Mouse (Mus musculus): ENCODE measurements around the gene Eps15l1. TPM values are rescaled to one million over a fixed set of nuclear protein-coding genes. Genes with fewer than 3 reads are reported as not detected.

Gene Eps15l1
- total and polyA plus RNA-seq, 3 experiments, result 19.1 to 40.8 TPM; not detected in 1

DNA sequence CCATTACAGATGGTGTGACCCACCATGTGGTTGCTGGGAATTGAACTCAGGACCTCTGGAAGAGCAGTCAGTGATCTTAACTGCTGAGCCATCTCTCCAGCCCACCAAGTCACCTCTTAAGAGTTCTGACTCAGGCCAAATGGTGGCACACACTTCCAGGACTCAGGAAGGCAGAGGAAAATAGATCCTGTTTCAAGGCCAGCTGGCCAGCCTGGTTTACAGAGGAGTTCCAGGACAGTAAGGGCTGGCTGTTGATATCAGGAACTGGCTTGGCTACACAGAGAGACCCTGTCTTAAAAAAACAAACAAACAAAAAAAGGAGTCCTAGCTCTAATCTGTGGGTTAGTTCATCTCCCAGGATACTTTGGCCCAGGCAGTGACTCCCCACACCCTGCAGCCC is 84.2 kb downstream of the Eps15l1 start:
- no peaks in the 10 kb centered on the region for H3K27me3 ChIP-seq (ENCODE audit: control insufficient read depth in 1 of 2, insufficient read depth in 2 of 2, low read length in 2 of 2)
- H3K79me2 ChIP-seq (ENCODE audit: control insufficient read depth, insufficient read depth, low read length, poor library complexity), result no peaks in the 10 kb centered on the region
- TF ChIP-seq CTCF (IDR thresholded peaks at IDR 0.05 in 2 of 3, conservative IDR thresholded peaks at IDR 0.05 in 1 of 3; ENCODE audit: control insufficient read depth in 1 of 3, insufficient read depth in 1 of 3, low read depth in 2 of 3, low read length in 3 of 3, poor library complexity in 1 of 3, severe bottlenecking in 1 of 3) (no peak), KAT2A (conservative IDR thresholded peaks at IDR 0.05; ENCODE audit: low read depth, low read length) (no peak), CHD1 (IDR thresholded peaks at IDR 0.05; ENCODE audit: low read depth, low read length) (no peak), MAZ (IDR thresholded peaks at IDR 0.05; ENCODE audit: low read depth, low read length) (no peak), ETS1 (IDR thresholded peaks at IDR 0.05; ENCODE audit: low read depth, low read length) (no peak), HCFC1 (IDR thresholded peaks at IDR 0.05; ENCODE audit: low read depth, low read length) (no peak), JUND (IDR thresholded peaks at IDR 0.05; ENCODE audit: low read depth, low read length) (no peak), RAD21 (IDR thresholded peaks at IDR 0.05; ENCODE audit: low read depth, low read length) (no peak), NELFE (IDR thresholded peaks at IDR 0.05; ENCODE audit: low read depth, low read length) (no peak), ZNF384 (IDR thresholded peaks at IDR 0.05; ENCODE audit: low read depth, low read length) (no peak), POLR2AphosphoS5 (IDR thresholded peaks at IDR 0.05; ENCODE audit: borderline replicate concordance, low read depth, low read length) (no peak), MAFK (IDR thresholded peaks at IDR 0.05; ENCODE audit: borderline replicate concordance, low read depth, low read length) (no peak), EP300 (IDR thresholded peaks at IDR 0.05; ENCODE audit: low read depth in 1 of 2, low read length in 2 of 2) (no peak), MYC (IDR thresholded peaks at IDR 0.05; ENCODE audit: low read depth, low read length) (no peak), ZC3H11A (IDR thresholded peaks at IDR 0.05; ENCODE audit: low read depth, low read length) (no peak), ZMIZ1 (IDR thresholded peaks at IDR 0.05; ENCODE audit: low read depth, low read length) (no peak), MEF2A (IDR thresholded peaks at IDR 0.05; ENCODE audit: extremely low read depth, insufficient replicate concordance, low read depth, low read length, poor library complexity, severe bottlenecking) (no peak), ELF1 (IDR thresholded peaks at IDR 0.05; ENCODE audit: low read depth, low read length) (no peak)
- no peak overlapping the region for H3K9ac ChIP-seq (ENCODE audit: control insufficient read depth, low read depth, low read length, poor library complexity, severe bottlenecking)
- no peak for DNase-seq (ENCODE audit: low read depth, low spot score)
- H3K4me1 ChIP-seq (ENCODE audit: control insufficient read depth in 1 of 2, insufficient read depth in 2 of 2, low read length in 2 of 2), result no peaks in the 10 kb centered on the region
- no peaks in the 10 kb centered on the region for H3K9me3 ChIP-seq (replicated peaks; ENCODE audit: insufficient read depth, low read length)
- no peak overlapping the region for H3K4me3 ChIP-seq (ENCODE audit: control insufficient read depth in 1 of 2, insufficient read depth in 1 of 2, low read depth in 2 of 2, low read length in 2 of 2)
- H3K27ac ChIP-seq (ENCODE audit: control insufficient read depth, low read depth, low read length), result no peak overlapping the region
- no peaks in the 10 kb centered on the region; a peak in 1 of 4 replicates for H3K36me3 ChIP-seq (ENCODE audit: control insufficient read depth in 1 of 2, insufficient read depth in 2 of 2, low read length in 2 of 2)

GRCm38 (mm10) chr8:72336273-72336672 is 85.0 kb downstream of the Eps15l1 start:
- H3K79me2 ChIP-seq (ENCODE audit: control insufficient read depth, insufficient read depth, low read length, poor library complexity), result no peaks in the 10 kb centered on the region
- no peaks in the 10 kb centered on the region; a peak in 1 of 4 replicates for H3K36me3 ChIP-seq (ENCODE audit: control insufficient read depth in 1 of 2, insufficient read depth in 2 of 2, low read length in 2 of 2)
- no peaks in the 10 kb centered on the region for H3K27me3 ChIP-seq (ENCODE audit: control insufficient read depth in 1 of 2, insufficient read depth in 2 of 2, low read length in 2 of 2)
- no peak overlapping the region for H3K4me3 ChIP-seq (ENCODE audit: control insufficient read depth in 1 of 2, insufficient read depth in 1 of 2, low read depth in 2 of 2, low read length in 2 of 2)
- H3K9me3 ChIP-seq (replicated peaks; ENCODE audit: insufficient read depth, low read length), result no peaks in the 10 kb centered on the region
- TF ChIP-seq KAT2A (conservative IDR thresholded peaks at IDR 0.05; ENCODE audit: low read depth, low read length) (no peak), UBTF (IDR thresholded peaks at IDR 0.05; ENCODE audit: borderline replicate concordance, insufficient read depth, low read depth, low read length) (no peak), CTCF (IDR thresholded peaks at IDR 0.05 in 2 of 3, conservative IDR thresholded peaks at IDR 0.05 in 1 of 3; ENCODE audit: control insufficient read depth in 1 of 3, insufficient read depth in 1 of 3, low read depth in 2 of 3, low read length in 3 of 3, poor library complexity in 1 of 3, severe bottlenecking in 1 of 3) (no peak), HCFC1 (IDR thresholded peaks at IDR 0.05; ENCODE audit: low read depth, low read length) (no peak), GATA1 (IDR thresholded peaks at IDR 0.05; ENCODE audit: low read depth, low read length) (no peak), SIN3A (IDR thresholded peaks at IDR 0.05; ENCODE audit: low read length) (no peak), CHD2 (IDR thresholded peaks at IDR 0.05; ENCODE audit: low read length) (no peak), CHD1 (IDR thresholded peaks at IDR 0.05; ENCODE audit: low read depth, low read length) (no peak), POLR2AphosphoS5 (IDR thresholded peaks at IDR 0.05; ENCODE audit: borderline replicate concordance, low read depth, low read length) (no peak), ZMIZ1 (IDR thresholded peaks at IDR 0.05; ENCODE audit: low read depth, low read length) (no peak), ZC3H11A (IDR thresholded peaks at IDR 0.05; ENCODE audit: low read depth, low read length) (no peak), TBP (IDR thresholded peaks at IDR 0.05; ENCODE audit: low read depth, low read length) (no peak), MAFK (IDR thresholded peaks at IDR 0.05; ENCODE audit: borderline replicate concordance, low read depth, low read length) (no peak), MXI1 (IDR thresholded peaks at IDR 0.05; ENCODE audit: low read depth, low read length) (no peak), EP300 (IDR thresholded peaks at IDR 0.05; ENCODE audit: low read depth in 1 of 2, low read length in 2 of 2) (no peak), MYB (IDR thresholded peaks at IDR 0.05; ENCODE audit: low read depth, low read length) (no peak), NRF1 (IDR thresholded peaks at IDR 0.05; ENCODE audit: insufficient read depth, low read depth, low read length, poor library complexity, severe bottlenecking) (no peak), MYC (IDR thresholded peaks at IDR 0.05; ENCODE audit: low read depth, low read length) (no peak), MAZ (IDR thresholded peaks at IDR 0.05; ENCODE audit: low read depth, low read length) (no peak), NELFE (IDR thresholded peaks at IDR 0.05; ENCODE audit: low read depth, low read length) (no peak)
- DNase-seq (ENCODE audit: low read depth, low spot score), result no peak
- H3K4me1 ChIP-seq (ENCODE audit: control insufficient read depth in 1 of 2, insufficient read depth in 2 of 2, low read length in 2 of 2), result no peaks in the 10 kb centered on the region
- no peak overlapping the region for H3K27ac ChIP-seq (ENCODE audit: control insufficient read depth, low read depth, low read length)
- H3K9ac ChIP-seq (ENCODE audit: control insufficient read depth, low read depth, low read length, poor library complexity, severe bottlenecking), result no peak overlapping the region
